Mouse (Mus musculus): Measurements from ENCODE around the gene Zrsr2.

The Zrsr2 gene

DNA sequence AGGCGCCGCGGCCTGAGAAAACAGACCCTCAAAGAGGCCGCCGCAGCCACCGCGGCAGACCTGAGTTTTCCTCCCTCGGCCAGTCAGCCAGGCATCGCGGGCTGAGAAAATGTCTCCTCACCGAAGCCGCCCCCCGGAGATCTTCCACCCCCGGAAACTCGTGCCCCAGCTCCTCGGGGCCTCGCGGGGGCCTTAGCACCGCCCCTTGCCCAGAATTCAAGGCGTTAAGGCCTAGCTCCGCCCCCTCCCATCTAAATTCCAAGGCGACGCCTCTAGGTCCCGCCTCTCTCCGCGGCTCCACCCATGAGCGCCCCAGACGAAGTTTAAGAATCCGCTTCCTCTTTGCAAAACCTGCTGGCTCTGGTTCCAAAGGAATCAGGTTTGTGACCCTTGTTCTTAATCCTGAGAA, at the start of gene Zrsr2:
Gene Zrsr2 (minus strand): TSS at position 195 of the 409 bp plus-strand sequence.
- DNase-seq, result peak; percentile 85 to 93

GRCm38 (mm10) chrX:164004809-164005208, 46.3 kb upstream of the Zrsr2 start:
- peak; percentile 11 to 25 for DNase-seq

DNA sequence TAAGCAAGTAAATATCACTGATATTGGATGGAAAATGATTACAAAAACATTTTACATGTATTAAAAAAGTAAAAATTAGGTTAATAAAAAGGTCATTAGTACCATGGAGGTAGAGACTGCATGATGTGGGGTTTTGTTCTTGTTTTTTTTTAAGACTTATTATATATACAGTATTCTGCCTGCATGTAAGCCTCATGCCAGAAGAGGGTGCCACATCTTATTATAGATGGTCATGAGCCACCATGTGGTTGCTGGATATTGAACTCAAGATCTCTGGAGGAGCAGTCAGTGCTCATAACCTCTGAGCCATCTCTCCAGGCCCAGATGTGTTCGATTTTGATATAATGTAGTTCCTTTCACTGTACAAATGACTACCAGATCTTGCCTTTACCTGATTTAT, 41.4 kb upstream of the Zrsr2 start:
- no peak for DNase-seq

DNA sequence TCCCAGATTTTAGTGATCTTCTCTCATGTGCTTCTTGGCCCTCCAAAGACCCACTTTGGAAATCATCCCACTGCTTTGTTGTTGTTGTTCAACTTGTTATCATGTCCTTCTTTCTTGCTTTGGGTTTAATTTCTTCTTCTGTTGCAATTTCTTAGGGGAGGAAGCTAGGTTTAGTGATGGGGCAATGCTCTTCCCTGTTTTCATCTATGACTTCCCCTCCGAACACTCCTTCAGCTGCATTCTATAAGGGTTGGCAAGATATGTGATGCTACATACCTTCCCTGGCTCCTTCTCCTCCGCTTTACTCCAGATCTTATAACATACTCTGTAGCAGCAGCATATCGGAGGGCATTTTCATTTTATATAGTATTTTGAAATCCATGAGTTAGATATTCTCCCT, 38.3 kb upstream of the Zrsr2 start:
- DNase-seq, result no peak

DNA sequence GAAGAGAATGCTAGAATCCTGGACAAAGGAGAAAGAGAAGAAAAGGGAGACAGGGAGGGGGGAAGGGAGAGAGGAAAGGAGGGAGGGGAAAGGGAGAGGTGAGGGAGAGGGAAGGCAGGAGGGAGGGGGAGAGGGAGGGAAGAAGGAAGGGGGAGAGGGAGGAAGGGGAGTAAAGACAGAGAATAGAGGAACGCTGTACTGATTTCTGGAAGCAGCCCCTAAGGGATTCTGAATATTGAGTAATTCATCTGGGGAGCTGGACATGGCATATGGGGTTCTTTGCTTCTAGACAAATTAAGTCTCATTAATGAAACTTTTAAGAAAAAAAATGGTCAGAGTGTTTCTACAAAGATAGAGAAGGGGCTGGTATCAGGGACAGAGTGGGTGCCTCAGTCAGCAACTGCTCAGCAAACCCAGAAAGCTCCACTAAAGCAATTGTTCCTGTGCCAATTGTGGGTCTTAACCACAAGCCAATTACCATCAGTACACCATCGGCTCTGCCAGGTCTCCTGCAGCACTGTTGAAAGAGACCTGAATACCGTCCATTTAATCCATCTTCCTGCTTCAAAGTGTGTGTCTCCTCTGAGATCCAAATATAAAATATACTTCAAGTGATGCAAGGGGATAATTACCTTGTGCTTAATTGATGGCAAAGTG, 29.4 kb upstream of the Zrsr2 start:
- no peak for DNase-seq

DNA sequence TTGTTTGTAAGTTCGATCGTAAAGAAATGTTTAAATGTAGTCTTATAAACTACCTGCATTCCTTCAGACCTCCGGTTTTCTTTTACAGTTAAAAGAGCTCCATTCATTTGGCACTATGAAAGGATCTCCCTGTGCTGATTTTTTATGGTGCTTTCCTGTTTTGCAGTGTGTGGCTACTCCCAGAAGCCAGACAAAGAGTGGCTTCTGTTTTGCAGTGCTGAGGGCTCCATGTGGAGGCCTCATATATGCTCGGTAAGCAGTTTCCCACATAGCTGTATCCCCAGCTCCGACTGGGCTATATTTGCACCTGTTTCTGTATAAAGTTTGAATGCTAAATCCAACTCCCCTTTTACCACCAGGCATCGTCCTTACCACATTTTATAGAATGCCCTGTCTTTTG, 23.7 kb upstream of the Zrsr2 start:
- no peak for DNase-seq

- DNase-seq, result no peak
Measured at GRCm38 (mm10) chrX:163981500-163981899, 23.0 kb upstream of the Zrsr2 start.

DNA sequence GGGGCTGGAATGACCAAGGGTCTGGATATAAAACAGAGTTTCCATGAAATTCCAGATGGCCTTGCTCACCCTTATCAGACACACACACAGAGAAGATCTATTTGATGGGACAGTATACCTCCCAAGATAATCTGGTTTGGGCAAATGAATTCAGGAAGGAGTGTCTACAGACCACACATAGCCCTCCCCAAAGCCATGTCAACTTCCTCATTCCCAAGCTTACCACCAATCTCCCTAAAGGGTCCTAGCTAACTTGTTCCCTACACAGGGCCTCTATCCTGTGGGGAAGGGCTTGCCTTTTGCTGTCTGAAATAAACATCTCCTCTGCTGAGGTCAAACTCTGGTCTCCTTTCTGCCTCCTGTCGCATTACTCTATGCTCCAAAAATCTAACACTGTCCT, 22.6 kb upstream of the Zrsr2 start:
- no peak for DNase-seq

- DNase-seq, result peak; percentile 70 to 80
Measured at GRCm38 (mm10) chrX:163957803-163958466, 526 bp downstream of the Zrsr2 start.

DNA sequence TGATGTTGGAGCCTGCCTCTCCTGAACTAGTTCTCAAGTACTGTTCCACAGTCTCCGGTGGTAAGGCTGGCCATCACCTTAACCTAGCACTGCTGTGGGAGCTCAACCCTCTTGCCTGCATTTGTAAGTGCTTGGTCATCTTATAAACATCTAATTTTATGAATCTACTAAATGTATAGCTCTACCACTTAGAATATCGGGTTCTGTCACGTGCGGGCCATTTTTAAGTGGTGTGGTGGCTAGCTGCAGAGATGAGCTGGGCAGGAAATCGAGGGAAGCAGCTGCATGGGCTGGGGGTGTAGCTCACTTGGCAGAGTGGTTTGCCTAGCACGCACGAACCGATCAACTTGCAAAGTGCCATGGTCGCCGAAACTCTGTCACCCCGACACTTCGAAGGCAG, 1.1 kb downstream of the Zrsr2 start:
- no peak for DNase-seq

DNA sequence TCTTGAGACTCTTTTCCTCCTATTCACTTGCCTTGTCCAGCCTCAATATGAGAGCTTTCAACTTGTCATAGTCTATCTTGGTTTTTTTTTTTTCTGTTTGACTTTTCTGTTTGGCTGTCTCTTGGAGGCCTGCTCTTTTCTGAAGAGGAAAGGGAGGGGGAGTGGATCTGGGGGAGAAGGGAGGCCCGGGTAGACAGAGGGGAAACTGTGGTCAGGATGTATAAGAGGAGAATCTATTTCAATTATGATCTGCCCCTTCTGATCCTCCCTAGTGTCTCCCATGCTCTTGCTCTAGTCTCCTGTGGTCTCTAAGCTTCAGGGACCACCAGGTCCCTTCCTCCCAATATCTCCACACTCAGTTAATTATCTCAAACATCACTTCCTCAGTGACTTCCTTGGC, 6.8 kb downstream of the Zrsr2 start:
- no peak for DNase-seq

GRCm38 (mm10) chrX:163944381-163944780, 14.1 kb downstream of the Zrsr2 start:
- DNase-seq, result no peak

- no peak for DNase-seq
Measured at GRCm38 (mm10) chrX:163938587-163938986, 19.9 kb downstream of the Zrsr2 start.

DNA sequence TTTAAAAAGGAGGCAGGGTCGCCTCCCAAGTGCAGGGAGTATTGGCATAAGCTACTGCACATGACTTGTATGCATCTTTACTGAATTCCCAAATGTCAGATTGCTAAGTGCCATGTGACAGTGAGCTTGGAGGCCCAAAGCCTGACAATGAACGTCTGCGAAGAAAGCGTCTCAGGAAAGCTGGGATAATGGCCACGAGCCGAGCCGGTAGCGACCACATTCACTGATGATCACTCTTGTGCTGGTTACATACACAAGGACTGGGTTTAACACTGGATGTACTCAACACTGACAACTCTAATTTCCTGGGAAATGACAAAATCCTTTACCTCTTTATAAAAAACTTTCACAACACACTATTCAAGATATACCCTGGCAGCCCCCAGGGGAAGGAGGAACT, 23.7 kb downstream of the Zrsr2 start:
- no peak for DNase-seq

GRCm38 (mm10) chrX:163929550-163929949, 28.9 kb downstream of the Zrsr2 start:
- no peak for DNase-seq

GRCm38 (mm10) chrX:163912791-163913190, 45.7 kb downstream of the Zrsr2 start:
- peak; percentile 68 to 74 for DNase-seq

DNA sequence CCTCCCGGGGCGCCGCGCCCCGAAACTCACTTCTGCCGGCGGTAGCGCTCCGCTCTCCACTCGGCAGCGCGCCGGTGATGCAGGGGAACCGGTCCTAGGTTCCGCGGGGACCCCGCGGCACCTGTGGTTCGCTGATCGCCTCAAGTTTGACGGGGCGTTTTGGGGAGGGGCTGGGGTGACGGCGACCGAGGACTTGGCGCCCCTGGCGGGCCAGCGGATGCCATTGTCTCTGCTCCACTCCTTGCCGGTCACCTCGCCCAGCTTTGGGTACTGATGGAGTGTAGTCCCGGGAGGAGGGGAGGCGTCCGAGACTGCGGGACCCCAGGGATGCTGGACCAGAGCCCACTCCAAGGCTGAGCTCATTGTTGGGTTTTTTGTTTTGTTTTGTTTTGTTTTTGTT, 49.1 kb downstream of the Zrsr2 start:
- peak; percentile 54 for DNase-seq

DNA sequence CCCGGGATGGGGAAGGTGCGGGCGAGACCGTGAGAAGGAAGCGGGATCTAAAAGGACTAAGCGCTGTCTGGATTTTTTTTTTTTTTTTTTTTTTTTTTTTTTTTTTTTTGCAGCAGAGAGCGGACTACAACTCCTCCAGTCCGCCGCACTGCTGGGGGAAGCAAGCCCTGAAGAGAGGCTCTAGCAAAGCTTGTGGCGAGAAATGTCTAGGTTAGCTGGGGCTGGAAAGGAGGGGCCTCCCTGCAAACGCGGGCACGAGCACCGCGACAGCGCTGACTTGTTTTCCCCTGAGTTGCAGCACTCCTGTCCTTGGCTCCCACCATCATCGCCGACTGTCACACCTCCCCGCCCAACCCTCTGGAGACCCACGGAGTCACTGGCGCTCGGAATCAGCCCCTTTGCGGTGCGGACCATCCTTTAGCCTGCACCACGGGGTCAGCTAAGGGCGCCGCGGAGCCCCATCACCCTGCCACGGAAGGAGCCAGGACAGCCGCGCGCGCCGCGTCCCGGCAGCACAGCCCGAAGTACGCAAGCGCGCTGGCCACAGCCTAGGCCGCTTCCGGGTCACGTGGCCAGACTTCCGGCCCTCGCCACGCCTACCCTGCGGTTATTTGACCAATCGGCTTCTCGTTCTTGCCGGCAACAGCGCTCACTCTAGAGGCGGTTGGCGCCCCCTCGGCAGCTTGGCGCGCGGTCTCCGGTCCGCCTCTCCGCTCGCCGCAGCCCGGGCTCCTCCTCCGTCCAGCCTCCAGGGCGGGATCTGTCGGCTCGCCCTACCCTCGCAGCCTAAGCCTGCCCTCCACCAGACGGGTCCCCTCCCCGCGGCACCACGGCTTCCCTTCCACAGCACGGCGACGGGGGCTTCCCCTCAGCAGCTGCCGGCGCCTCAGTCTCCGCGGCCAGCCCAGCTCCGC, 49.9 kb downstream of the Zrsr2 start, which contains the start of gene Ap1s2:
Gene Ap1s2 (plus strand): TSS at position 681 of the 914 bp plus-strand sequence.
- peak; percentile 95 for DNase-seq

DNA sequence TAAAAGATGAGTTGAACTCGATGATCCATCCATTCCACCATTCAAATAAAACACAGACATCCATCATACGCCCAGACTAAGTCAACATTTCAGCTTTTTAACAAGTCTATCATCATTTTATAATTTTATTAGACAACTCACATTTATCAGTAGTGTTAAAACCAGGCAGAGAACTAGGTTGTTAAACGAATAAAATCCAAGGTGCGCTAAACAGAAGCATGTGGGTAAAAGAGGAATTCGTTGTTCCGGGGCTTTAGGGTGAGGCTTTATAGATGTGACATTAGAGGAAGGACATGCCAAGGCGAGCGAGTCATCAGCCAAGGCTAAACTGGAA, 50.5 kb downstream of the Zrsr2 start:
- DNase-seq, result peak in 1 of 2 experiments; percentile 18

GRCm38 (mm10) chrX:163906861-163907260, 51.6 kb downstream of the Zrsr2 start:
- DNase-seq, result no peak

- DNase-seq, result peak in 1 of 2 experiments; percentile 19
Measured at GRCm38 (mm10) chrX:163899431-163900020, 58.9 kb downstream of the Zrsr2 start.

- DNase-seq, result no peak
Measured at GRCm38 (mm10) chrX:163897354-163897753, 61.1 kb downstream of the Zrsr2 start.

DNA sequence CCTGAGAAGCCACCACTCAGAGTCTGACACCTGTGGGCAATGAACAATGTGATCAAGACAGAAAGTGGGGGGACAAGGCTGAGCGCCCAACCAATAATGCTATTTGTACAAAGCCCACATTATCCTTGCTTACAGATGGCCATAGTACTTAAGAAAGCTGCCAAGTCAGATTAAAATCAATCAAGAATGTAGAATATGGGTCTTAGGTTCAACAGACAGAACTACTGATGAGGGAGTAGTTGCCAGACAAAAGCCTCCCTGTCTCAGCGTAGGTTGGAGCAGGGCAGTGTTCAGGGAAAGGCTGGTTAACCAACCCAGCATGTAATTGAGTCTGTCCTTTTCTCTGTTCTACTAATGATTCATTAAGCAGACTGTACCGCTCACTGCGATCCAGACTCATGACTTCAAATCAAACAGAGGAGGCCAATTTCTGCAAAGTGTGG, 72.9 kb downstream of the Zrsr2 start:
- DNase-seq, result no peak
